Mouse (Mus musculus) frontal cortex, postnatal 36 days (tissue): Measurements from ENCODE around the gene Sebox.

ENCODE experiments used
- DNase-seq, 2 experiments: peaks; one replicate each; pipeline ENCODE4 v3.0.0; 2022; ENCODE audit warnings: low spot score in 2 of 2

Gene Sebox

GRCm38 (mm10) chr11:78502909-78503650 is at the start of gene Sebox:
Sebox (plus strand) TSS chr11:78503447.
- no peak for DNase-seq

DNA sequence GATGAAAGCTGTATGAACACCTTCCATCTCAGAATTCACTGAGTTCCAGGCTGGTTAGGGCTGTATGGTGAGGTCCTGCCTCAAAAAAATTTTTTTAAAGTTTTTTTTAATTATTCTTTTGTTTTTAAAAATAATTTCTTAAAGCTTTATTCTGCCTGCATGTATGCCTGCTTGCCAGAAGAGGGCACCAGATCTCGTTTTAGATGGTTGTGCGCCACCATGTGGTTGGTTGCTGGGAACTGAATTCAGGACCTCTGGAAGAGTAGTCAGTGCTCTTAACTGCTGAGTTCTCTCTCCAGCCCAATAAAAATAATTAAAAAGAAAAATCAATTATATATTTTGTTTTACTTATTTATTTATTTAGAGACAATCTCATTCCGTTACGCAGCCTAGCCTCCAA is 49.6 kb upstream of the Sebox start:
- DNase-seq, result peak; percentile 41 to 68

- no peak for DNase-seq
Observed at GRCm38 (mm10) chr11:78454276-78454675, 49.0 kb upstream of the Sebox start.

DNA sequence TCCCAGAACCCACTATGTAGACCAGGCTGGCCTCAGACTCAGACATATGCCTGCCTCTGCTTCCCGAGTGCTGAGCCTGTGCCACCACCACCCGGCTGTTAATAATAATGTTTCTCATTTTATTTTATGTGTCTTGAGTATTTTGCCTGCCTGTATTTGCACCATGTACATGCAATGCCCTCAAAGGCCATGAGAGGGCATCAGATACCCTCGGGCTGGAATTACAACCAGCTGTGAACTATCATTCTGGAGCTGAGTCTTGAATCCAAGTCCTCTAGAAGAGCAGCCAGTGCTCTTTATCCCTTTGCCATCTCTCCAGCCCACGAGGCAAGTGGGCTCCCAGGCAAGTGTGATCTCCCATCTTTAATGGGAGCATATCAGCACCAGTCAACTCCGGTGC is 47.9 kb upstream of the Sebox start:
- DNase-seq, result peak in 1 of 2 experiments; percentile 35

- no peak for DNase-seq
Observed at GRCm38 (mm10) chr11:78458740-78459139, 44.5 kb upstream of the Sebox start.

- no peak for DNase-seq
Observed at GRCm38 (mm10) chr11:78461894-78462293, 41.4 kb upstream of the Sebox start.

DNA sequence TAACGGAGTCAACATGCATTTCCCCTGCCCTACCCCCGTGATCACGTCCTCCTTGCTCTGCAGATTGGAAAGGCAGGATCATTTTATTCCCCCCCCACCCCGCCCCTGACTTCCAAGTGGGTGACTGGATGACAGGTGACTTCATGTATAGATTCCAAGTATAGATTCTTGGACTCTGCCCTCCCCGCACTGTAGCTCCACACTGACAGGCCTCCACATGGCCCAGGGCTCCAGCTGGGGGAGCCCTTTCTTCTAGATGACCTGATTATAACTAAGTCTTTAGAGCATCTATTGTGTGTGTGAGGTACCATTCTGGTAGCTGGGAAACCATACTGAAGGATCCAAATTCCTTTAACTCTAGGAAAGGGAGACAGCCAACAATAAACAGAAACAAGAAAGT is 40.6 kb upstream of the Sebox start:
- no peak for DNase-seq

- DNase-seq, result no peak
Observed at GRCm38 (mm10) chr11:78463286-78464036, 39.8 kb upstream of the Sebox start.

DNA sequence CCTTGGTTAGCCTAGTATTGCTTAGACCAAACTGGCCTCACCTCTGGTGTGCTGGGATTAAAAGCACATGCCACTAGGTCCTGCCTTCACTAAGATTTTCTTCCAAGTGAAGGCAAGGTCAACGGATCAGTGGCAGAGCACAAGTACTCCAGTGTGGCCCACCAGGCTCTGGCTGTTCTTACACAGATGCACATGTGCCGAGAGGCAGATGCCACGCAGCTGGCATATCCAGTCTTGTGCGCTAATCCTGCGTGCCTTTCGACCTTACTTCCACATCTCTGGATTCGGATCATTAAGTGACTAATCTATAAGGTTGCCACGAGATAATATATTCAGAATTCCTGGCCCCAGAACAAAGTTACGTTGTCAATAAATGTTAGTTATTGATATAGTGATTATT is 38.1 kb upstream of the Sebox start:
- DNase-seq, result no peak

DNA sequence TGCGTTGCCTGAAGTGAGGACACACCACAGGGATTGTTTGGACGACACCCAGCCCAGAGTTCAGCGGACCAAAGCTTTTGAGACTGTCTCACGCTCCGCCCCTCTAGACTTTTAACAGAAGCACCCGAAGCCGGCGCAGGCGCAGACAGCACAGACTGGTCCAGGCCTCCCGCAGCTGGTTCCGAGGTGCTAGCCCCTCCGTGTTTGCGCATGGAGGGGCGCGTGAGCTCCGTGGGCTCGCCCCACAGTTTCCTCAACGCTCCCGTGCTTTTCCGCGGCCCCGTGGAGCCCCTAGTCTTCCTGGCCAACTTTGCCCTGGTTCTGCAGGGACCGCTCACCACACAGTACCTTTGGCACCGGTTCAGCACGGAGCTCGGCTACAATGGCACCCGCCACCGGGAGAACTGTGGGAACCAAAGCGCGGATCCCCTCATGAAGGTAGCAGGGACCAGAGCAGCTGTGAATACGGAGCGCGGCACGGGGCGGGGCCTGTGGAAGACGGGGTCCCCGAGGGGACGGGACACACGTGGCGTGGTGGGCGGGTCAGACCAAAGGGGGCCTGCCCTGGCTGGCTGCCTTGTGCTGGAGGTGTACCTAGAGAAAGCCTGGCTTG is 37.6 kb upstream of the Sebox start, which contains the start of gene Slc46a1:
TSS of gene Slc46a1 (plus strand) at position 130 of the 613 bp plus-strand sequence.
- peak; percentile 72 to 73 for DNase-seq

DNA sequence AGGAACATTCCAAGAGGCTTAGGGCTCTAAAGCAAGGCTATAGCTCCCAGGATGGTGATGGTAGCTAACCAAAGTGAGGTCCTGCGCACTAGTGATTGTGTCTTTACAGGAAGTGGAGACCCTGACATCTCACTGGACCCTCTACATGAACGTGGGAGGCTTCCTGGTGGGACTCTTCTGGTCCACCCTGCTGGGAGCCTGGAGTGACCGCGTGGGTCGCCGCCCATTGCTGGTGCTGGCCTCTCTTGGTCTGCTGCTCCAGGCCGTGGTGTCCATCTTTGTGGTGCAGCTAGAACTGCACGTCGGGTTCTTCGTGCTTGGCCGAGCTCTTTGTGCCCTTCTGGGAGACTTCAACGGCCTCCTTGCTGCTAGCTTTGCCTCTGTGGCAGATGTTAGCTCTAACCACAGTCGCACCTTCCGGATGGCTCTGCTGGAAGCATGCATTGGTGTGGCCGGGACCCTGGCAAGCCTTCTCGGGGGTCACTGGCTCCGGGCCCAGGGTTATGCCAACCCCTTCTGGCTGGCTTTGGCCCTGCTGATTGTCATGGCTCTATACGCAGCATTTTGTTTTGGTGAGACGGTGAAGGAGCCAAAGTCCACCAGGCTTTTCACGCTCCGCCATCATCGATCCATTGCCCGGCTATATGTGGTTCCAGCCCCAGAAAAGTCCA is 36.9 kb upstream of the Sebox start:
- DNase-seq, result no peak

DNA sequence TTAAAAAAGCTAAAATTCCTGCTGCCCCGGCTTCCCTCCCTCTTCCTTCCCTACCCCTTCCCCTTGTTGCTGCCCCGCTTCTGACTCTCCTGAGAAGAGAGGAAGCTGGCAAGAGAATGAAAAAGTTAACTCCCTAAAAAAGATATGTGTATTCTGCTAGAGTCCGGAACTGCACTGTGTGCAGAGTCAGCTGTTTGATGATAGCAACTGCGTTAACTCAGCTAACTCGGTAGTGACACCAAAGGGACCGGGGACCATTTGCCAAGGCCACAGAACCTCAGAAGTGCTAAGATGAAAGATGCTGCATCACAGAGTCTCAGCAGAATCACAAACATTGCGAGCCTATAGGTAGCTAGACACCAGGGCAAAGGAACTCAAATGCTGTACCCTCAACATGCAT is 35.7 kb upstream of the Sebox start:
- DNase-seq, result no peak

GRCm38 (mm10) chr11:78467932-78468331 is 35.3 kb upstream of the Sebox start:
- no peak for DNase-seq

DNA sequence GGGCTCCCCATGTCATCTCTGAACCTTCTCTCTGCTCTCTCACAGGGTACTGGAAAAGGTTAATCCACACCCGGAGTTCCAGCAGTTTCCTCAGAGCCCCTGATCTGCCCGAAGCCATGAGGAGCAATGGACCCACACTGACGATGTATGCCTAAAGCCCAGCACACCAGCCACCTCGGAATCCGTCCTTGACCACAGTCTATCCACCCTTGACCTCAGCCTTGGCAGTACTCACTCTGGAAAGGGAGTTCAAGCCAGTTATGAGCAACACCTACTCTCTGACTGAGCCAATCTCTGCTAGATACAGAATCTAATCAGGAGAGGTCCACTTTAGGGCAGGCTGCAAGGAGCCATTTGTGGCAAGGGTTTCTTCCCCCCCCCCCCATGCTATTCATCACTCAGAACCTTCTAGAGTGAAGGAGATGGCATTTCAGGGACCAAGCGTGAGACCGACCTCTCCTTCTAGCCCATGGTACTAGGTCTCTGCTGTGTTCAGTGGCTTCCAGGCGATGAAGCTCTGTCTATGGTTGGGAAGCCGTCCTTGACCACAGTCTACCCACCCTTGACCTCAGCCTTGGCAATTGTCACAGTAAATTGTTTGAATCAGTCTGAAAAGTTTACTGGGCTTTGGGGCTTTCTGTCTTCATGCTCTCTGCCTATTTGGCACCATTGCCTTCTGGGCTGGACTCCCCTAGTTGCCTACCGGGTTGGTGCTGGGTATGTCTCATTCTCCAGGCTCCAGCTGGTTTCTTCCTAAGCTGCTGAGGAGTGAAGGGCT is 31.7 kb upstream of the Sebox start:
- no peak for DNase-seq

DNA sequence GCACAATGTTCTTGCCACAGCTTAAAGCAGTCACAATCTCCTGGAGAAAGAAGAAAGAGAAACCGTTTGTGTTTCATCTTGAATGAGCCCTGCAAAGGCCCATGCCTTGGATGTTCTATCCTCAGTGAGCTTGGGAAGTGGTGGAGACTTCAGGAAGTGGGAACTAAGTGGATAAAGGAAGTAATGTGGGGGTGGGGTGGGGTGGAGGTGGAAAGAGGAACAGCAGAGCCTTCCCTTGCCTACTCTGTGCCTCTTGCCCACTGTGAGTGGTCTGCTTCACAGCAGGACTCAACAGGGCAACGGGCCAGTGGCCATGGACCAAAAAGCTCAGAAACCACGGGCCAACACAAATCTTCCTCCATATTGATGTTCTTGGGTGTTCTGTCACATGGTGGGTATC is 28.0 kb upstream of the Sebox start:
- no peak for DNase-seq

DNA sequence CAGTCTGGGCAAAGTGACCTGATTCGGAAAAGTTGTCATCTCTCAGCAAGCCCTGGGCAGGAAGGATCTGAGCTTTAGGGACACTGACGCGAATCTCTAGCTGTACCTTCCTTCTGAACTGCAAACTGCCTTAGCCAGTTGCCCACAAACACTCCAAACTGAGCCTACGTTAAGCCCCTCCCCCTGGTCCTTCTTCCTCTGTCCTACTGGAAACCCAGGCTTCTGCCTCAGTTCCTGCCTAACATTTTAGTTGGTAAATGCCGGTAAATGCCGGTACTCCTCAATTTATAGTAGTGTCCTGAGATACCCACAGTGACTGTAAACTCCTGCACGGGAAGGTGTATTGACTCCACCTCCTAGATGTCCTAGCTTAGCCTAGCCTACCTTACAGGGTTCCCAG is 19.6 kb upstream of the Sebox start:
- DNase-seq, result no peak

GRCm38 (mm10) chr11:78488168-78488567 is 15.1 kb upstream of the Sebox start:
- peak; percentile 69 to 83 for DNase-seq

DNA sequence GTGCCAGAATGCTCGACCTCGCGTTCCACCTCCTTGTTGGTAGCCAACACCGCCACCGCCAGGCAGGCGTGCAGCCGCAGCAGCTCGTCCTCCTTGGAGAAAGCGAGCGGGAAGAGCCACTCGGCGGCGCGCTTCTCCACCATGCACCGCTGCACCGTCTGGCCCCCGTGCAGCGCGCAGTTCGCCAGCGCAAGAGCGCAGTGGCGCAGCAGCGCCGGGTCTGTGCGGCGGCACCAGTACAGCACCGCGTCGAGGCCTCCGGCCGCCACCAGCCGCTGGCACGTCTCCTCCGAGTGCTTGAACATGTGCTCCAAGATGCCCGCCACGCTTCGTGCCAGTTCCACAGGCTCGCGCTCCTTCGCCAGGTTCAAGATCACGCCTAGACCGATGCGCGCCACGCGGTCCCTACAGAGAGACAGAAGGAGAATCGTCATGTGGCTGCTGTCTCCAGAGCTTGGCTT is 12.4 kb upstream of the Sebox start:
- DNase-seq, result peak; percentile 47 to 66

- no peak for DNase-seq
Observed at GRCm38 (mm10) chr11:78495904-78496303, 7.3 kb upstream of the Sebox start.

DNA sequence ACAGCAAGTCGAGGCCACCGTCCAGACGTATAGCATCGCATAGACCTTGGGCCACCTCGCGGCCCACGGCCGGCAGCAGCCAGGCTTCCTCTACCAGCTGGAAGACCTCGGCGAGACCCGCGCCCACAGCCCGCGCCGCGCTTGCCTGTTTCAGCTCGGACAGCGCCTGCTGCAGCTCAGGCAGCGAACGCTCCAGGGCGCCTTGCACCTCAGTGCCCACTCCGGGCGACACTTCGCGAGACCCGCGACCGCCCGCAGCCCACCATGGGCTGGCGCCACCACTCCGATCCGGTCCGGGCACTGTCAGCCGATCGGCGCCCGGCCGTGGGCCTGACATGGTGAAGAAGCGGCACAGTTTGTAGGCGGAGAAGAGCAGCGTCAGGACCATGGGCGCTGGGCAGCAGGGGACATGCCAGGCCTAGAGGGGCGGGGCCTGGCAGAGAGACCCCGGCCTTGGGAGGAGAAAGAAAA is 6.1 kb upstream of the Sebox start:
- DNase-seq, result peak; percentile 52 to 54
